Mouse (Mus musculus): ENCODE measurements around the gene Ypel2.
"Not testable (repeated sequence)": the region's sequence is repeated elsewhere in the genome, so short reads cannot be mapped to it uniquely, and the experiment has no call there.

Ypel2 gene

GRCm38 (mm10) chr11:86993041-86994037 is at the start of gene Ypel2:
Ypel2 (minus strand) TSS chr11:86993707.
- ATAC-seq (ENCODE audit: insufficient number of reproducible peaks, low FRiP score, low TSS enrichment): peak; percentile 93

DNA sequence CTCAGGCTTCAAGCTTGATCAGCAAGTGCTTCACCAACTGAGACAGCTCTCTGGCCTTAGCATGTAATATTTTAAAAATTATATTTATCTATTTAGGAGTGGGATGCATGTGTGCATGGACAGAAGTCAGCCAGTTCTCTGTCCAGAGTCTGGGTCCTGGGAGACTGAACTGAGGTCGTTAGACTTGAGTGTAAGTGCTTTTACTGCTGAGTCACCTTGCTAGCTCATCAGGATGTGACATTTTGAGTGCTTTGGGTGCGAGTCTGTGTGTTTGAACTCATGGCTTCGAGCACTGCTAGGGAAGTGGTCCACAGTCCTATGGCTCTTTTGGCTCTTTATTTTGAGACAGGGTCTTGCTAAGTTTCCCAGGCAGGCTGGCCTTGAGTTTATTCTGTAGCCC is 49.5 kb upstream of the Ypel2 start:
- no peak for ATAC-seq (ENCODE audit: insufficient number of reproducible peaks, low FRiP score, low TSS enrichment)

GRCm38 (mm10) chr11:87039307-87039963 is 45.9 kb upstream of the Ypel2 start:
- ATAC-seq (ENCODE audit: insufficient number of reproducible peaks, low FRiP score, low TSS enrichment): no peak

GRCm38 (mm10) chr11:87036180-87036579 is 42.7 kb upstream of the Ypel2 start:
- ATAC-seq (ENCODE audit: insufficient number of reproducible peaks, low FRiP score, low TSS enrichment): no peak

DNA sequence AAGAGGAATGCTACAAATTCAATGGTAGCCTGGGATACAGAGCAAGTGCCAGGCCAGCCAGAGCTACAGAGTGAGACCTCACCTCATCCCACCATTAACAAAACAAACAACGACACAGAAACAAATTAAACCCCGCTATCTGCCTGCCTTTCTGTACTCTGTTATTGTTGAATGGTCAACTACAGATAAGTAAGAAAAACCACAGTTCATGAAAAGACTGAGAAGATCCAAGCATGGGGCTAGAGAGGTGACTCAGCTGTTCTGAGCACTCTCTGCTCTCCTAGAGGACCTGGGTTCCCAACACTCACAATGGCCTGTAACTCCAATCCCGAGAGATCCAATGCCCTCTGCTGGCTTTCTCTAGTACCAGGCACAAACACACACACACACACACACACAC is 34.7 kb upstream of the Ypel2 start:
- no peak for ATAC-seq (ENCODE audit: insufficient number of reproducible peaks, low FRiP score, low TSS enrichment)

GRCm38 (mm10) chr11:87026096-87026875 is 32.8 kb upstream of the Ypel2 start:
- no peak for ATAC-seq (ENCODE audit: insufficient number of reproducible peaks, low FRiP score, low TSS enrichment)

- ATAC-seq (ENCODE audit: insufficient number of reproducible peaks, low FRiP score, low TSS enrichment): no peak
These were observed 31.8 kb upstream of the Ypel2 start for GRCm38 (mm10) chr11:87025351-87025750.

DNA sequence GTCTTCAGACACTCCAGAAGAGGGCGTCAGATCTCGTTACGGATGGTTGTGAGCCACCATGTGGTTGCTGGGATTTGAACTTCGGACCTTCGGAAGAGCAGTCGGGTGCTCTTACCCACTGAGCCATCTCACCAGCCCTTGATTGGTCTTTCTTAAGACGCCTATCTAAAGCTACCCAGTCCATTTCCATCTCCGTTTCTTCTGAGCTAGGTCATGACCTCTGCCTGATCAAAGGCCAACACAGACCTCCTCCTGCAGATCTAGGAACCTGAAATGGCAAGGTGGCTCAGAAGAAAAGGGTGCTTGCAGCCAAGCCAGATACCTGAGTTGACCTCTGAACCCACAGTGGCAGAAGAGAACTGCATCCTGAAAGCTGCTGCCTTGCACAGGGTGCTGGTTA is 29.7 kb upstream of the Ypel2 start:
- ATAC-seq (ENCODE audit: insufficient number of reproducible peaks, low FRiP score, low TSS enrichment): not testable (repeated sequence)

- no peak for ATAC-seq (ENCODE audit: insufficient number of reproducible peaks, low FRiP score, low TSS enrichment)
These were observed 29.3 kb upstream of the Ypel2 start for GRCm38 (mm10) chr11:87022765-87023164.

DNA sequence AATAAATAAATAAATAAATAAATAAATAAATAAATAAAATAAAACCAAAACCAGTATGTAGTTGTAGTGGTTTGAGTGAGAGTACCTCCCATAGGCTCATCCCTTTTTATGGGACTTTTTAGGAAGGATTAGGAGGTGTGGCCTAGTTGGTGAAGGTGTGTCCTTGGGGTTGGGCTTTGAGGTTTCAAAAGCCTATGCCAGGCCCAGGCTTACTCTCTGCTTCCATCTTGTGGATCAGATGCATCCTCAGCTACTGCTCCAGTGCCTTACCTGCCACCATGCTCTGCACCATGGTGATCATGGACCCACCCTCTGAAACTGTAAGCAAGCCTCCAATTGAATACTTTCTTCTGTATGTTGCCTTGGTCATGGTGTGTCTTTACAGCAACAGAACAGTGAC is 28.0 kb upstream of the Ypel2 start:
- no peak for ATAC-seq (ENCODE audit: insufficient number of reproducible peaks, low FRiP score, low TSS enrichment)

DNA sequence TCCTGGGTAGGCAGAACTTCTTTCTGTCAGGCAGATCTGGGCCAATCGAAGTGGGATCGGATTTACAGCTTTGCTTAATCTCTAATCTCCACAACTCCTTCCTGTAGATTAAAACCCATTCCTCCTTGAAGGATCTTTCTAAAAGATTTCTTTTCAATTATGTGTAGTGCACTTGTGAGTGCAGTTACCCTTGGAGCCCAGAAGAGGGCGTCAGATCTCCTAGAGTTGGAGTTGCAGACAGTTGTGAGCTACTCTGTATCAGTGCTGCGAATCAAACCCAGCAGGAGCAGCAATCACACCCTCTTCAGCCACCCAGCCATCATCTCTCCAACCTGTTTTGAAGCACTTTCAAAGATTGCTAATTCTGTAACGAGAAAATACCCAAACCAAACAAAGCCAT is 26.9 kb upstream of the Ypel2 start:
- no peak for ATAC-seq (ENCODE audit: insufficient number of reproducible peaks, low FRiP score, low TSS enrichment)

DNA sequence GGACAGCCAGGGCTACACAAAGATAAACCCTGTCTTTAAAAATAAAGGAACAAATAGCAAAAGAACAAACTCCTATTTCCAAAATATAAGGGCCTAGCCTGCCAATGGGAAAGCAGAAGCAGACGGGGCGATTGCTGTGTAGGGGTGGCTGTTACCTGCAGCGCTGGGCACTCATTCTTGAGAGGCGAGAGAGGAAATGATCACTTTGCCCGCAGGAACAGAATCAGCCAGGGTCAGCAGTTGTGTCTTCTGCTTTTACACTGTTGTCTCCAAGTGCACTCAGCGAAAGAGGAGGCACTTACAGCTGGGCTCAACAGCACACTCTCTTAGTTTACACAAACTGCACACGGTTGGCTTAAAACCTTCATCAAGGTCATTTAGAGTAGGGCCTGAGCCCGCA is 25.9 kb upstream of the Ypel2 start:
- no peak for ATAC-seq (ENCODE audit: insufficient number of reproducible peaks, low FRiP score, low TSS enrichment)

GRCm38 (mm10) chr11:87018081-87018480 is 24.6 kb upstream of the Ypel2 start:
- no peak for ATAC-seq (ENCODE audit: insufficient number of reproducible peaks, low FRiP score, low TSS enrichment)

- no peak for ATAC-seq (ENCODE audit: insufficient number of reproducible peaks, low FRiP score, low TSS enrichment)
These were observed 22.2 kb upstream of the Ypel2 start for GRCm38 (mm10) chr11:87015691-87016090.

GRCm38 (mm10) chr11:87010476-87010875 is 17.0 kb upstream of the Ypel2 start:
- peak; percentile 49; the same call in 1 of the 2 replicates for ATAC-seq (ENCODE audit: insufficient number of reproducible peaks, low FRiP score, low TSS enrichment)

GRCm38 (mm10) chr11:87007371-87007770 is 13.9 kb upstream of the Ypel2 start:
- ATAC-seq (ENCODE audit: insufficient number of reproducible peaks, low FRiP score, low TSS enrichment): no peak

- ATAC-seq (ENCODE audit: insufficient number of reproducible peaks, low FRiP score, low TSS enrichment): no peak
These were observed 11.7 kb upstream of the Ypel2 start for GRCm38 (mm10) chr11:87004960-87005755.

GRCm38 (mm10) chr11:87002078-87002829 is 8.7 kb upstream of the Ypel2 start:
- ATAC-seq (ENCODE audit: insufficient number of reproducible peaks, low FRiP score, low TSS enrichment): no peak

DNA sequence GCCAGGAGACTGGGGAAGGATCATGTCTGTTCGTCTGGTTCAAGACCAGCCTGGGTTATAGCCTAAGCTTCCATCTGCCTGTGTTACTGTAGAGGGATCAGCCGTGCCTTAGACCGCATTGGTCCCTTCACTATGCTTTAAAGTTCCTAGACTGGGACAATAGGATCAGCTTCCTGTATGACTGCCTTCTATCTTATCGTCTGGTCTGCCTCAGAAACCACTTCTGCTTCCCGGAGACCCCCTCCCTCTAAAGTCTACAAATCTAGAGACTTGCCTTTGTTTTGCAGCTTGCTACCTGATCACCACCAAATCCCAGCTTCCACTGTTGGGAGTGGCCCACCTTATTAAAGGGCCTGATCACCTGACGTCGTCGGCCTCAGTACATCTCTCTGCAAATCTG is 7.7 kb upstream of the Ypel2 start:
- no peak for ATAC-seq (ENCODE audit: insufficient number of reproducible peaks, low FRiP score, low TSS enrichment)
